Mouse (Mus musculus) forebrain, postnatal 0 days (tissue): ENCODE results near the gene Gm37240. TPM values are rescaled to one million over a fixed set of nuclear protein-coding genes. Genes with fewer than 3 reads are reported as not detected.

Source experiments
- ATAC-seq: fragments of 200-750 bp; cut with Nextera tagmentation; 2 replicates; pipeline ENCODE4 v1.8.0; 2017; ENCODE audit warnings: mild to moderate bottlenecking, moderate library complexity
- DNase-seq: peaks from one replicate; pipeline ENCODE4 v3.0.0-alpha.2; 2015
- H3K27ac ChIP-seq: fragments of 300-500 bp; sonication (generic); 2 replicates; pipeline ENCODE4 v1.5.1; 2014; ENCODE audit warnings: low read depth, mild to moderate bottlenecking, antibody characterized with exemption, low read length, moderate library complexity, mixed read lengths
- H3K27me3 ChIP-seq: fragments of 300-500 bp; sonication (generic); 2 replicates; pipeline ENCODE4 v1.6.1; 2014; ENCODE audit warnings: mild to moderate bottlenecking, low read length, mixed read lengths; ENCODE audit not compliant: insufficient read depth
- H3K36me3 ChIP-seq: fragments of 300-500 bp; sonication (generic); 2 replicates; pipeline ENCODE4 v1.6.1; 2014; ENCODE audit warnings: mild to moderate bottlenecking, moderate library complexity; ENCODE audit not compliant: insufficient read depth
- H3K4me1 ChIP-seq: fragments of 300-500 bp; sonication (generic); 2 replicates; pipeline ENCODE4 v1.6.1; 2014; ENCODE audit warnings: antibody characterized with exemption; ENCODE audit not compliant: insufficient read depth
- H3K4me2 ChIP-seq: fragments of 300-500 bp; sonication (generic); 2 replicates; pipeline ENCODE4 v1.6.1; 2014; ENCODE audit warnings: low read depth, mild to moderate bottlenecking, moderate library complexity
- H3K4me3 ChIP-seq: fragments of 300-500 bp; sonication (generic); 2 replicates; pipeline ENCODE4 v1.5.1; 2014; ENCODE audit warnings: low read depth, low read length, mixed read lengths
- H3K9ac ChIP-seq: fragments of 300-500 bp; sonication (generic); 2 replicates; pipeline ENCODE4 v1.6.1; 2014; ENCODE audit warnings: mild to moderate bottlenecking
- H3K9me3 ChIP-seq: fragments of 300-500 bp; sonication (generic); 2 replicates; pipeline ENCODE4 v1.6.1; 2016; ENCODE audit warnings: low read length
- CTCF ChIP-seq: sonication (generic); IDR thresholded peaks from 2 replicates; pipeline ENCODE4 v1.5.1; 2016; ENCODE audit warnings: antibody characterized with exemption, control low read depth, low read depth
- WGBS: fragments of 180-500 bp; shearing (Covaris S2); extraction: QIAGEN DNeasy Blood & Tissue Kit; methylation state at CpG from one replicate; pipeline ENCODE4 v1.1.7; 2014; 5-methylcytosine and 5-hydroxymethylcytosine counted together
- microRNA counts: library from miRNA; unstranded; fragments of <30 nt; microRNA quantifications from one replicate; lab custom pipeline; 2015
- microRNA-seq, 2 experiments: library from miRNA; unstranded; fragments of <30 nt; microRNA quantifications; one replicate each; pipeline ENCODE4; 2016
- polyA plus RNA-seq: library from polyadenylated mRNA; unstranded; fragments of >200 nt; fragmentation: Nextera tagmentation; extraction: Ambion mirVana; gene quantifications from 2 replicates; pipeline ENCODE4 v1.2.1, GENCODE M21; 2015
- total RNA-seq: library from RNA; depleted of rRNA; stranded (reverse); fragments of >200 nt; gene quantifications from 2 replicates; pipeline ENCODE4 v1.2.3, GENCODE M21; 2014; rRNA removed

Gene Gm37240
- total and polyA plus RNA-seq, 2 experiments from 2014 or later: 0.67 to 1.2 TPM

DNA sequence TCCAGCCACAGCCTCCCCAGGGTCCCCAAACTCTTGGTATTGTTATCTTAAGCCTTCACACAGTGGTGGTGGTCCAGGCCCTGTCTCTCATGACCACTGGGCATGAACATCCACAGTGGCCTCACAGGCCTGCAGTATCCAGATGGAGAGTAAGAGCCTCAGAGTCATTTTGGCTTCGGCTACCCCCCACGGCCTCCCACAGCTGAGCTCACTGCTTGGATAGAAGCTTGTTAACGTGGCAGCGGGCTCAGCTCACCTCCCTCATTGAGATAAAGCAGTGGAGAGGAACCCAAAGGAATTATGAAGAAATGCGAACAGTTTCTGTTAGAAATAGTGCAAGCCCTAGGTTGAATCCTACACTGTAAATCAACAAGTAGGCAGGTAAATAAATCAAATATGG, 1439.5 kb downstream of the Gm37240 start:
- H3K4me1 ChIP-seq: no peaks in the 10 kb centered on the region
- H3K9ac ChIP-seq: no peak overlapping the region
- H3K4me2 ChIP-seq: no peak overlapping the region
- ATAC-seq (no peak), DNase-seq (no peak)
- no peak overlapping the region for H3K4me3 ChIP-seq
- no peaks in the 10 kb centered on the region for H3K27me3 ChIP-seq
- 65% methylated on average over 5 of the region's 5 CpGs for WGBS
- H3K36me3 ChIP-seq: peaks cover 4% of the 10 kb centered on the region; the same call in 1 of the 2 replicates
- no peak for TF ChIP-seq CTCF
- no peak overlapping the region for H3K27ac ChIP-seq
- H3K9me3 ChIP-seq: no peaks in the 10 kb centered on the region

MicroRNAs encoded within 50 kb of the gene (microRNA counts, 519-probe panel; counts per million panel counts)
- not detected for microRNA mmu-miR-466k (lab: Ali Mortazavi, UCI)

Small RNA genes within 50 kb of the gene (microRNA-seq; reads per million reads assigned to microRNA genes)
- gene Mir466k: 0 reads per million in 2 experiments

Other genes with a start within 250 kb of the Gm37240 start
- 2.6 and 2.8 TPM in 2 replicates for gene Fam160a1, start 70.2 kb downstream of the Gm37240 start, total RNA-seq
- gene Fam160a1, start 70.2 kb downstream of the Gm37240 start, polyA plus RNA-seq: 0.57 and 0.67 TPM in 2 replicates
- 1.1 and 1.6 TPM in 2 replicates for gene Glt28d2, start within 50 bp of the Gm37240 start, total RNA-seq
- 1.1 and 1.2 TPM in 2 replicates for gene Glt28d2, start within 50 bp of the Gm37240 start, polyA plus RNA-seq
- 25.1 and 33.4 TPM in 2 replicates for gene Sh3d19, start 83.6 kb upstream of the Gm37240 start, total RNA-seq
- 9.9 and 14.3 TPM in 2 replicates for gene Sh3d19, start 83.6 kb upstream of the Gm37240 start, polyA plus RNA-seq
- gene Prss48, start 115.0 kb upstream of the Gm37240 start, total RNA-seq: not detected in 2 replicates
- gene Prss48, start 115.0 kb upstream of the Gm37240 start, polyA plus RNA-seq: not detected in 2 replicates